Mouse (Mus musculus): ENCODE measurements around the gene Pakap.

The Pakap gene

DNA sequence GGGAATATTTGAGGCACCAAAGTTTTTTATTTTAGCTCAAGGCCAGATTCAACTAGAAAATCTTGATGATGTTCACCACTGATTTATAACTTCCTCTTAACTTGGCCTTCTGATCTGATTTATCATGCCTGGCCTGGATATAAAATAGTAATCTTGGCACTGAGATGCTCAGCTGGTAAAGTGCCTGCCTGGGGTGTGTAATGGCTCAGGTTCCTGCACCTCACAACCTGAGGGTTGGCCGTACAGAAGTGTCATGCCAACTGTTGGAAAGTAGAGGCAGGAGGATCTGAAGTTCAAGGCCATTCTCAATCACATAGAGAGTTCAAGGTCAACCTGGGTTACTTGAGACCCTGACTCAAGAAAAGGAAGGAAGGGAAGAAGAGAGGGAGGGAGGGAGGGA lies 57.3 kb downstream of the Pakap start:
- DNase-seq (ENCODE audit: low read depth), result no peak

DNA sequence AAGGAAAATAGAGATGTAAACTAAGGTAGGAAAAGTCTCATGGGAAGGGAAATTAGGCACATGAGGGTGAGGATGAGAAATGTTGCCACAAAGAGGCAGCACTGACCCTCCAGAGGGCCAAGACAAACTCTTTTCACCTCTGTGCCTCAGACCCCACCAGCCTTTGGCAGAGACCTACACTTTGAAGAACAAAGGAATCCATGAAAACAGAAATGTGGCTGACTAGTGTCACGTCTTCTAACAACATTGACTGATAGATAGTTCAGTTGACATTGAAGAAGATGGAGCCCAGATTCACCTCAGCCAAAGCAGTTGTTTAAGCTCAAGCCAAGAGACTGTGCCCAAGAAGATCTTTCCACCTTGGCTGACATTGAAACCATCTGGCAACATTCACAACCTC lies 57.8 kb downstream of the Pakap start:
- no peak for DNase-seq (ENCODE audit: low read depth)

DNA sequence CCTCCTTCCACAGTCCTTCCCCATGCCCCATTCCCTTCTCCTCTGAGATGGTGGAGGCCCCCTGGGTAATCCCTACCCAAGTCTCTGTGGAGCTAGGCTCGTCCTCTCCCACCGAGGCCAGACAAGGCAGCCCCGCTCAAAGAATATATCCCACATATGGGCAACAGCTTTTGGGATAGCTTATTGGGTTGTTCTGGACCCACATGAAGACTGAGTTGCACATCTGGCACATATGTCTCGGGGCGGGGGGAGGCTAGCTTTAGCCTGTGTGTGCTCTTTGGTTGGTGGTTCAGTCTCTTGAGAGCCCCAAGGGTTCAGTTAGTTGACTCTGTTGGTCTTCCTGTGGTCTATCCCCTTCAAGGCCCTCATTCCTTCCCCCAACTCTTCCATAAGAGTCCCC lies 58.9 kb downstream of the Pakap start:
- no peak for DNase-seq (ENCODE audit: low read depth)

DNA sequence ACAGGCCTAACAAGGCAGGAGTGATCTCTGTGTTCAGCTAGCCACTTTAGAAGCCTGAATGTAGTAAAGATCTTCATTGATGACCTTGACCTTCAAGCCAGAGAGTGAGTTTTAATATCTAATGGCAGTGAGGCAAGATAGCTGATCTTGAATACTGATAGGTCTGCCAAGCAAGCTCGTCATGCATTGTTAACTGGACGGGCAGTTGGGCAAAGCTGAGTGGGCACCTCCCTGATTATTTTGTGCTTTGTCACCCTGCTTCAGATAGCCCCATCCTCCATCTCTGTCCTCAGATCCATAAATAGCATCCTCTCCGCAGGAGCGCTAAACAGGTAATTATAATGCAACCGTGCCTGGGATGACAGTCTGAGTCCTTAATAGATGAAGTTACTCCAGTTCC lies 64.4 kb downstream of the Pakap start:
- DNase-seq (ENCODE audit: low read depth), result no peak

DNA sequence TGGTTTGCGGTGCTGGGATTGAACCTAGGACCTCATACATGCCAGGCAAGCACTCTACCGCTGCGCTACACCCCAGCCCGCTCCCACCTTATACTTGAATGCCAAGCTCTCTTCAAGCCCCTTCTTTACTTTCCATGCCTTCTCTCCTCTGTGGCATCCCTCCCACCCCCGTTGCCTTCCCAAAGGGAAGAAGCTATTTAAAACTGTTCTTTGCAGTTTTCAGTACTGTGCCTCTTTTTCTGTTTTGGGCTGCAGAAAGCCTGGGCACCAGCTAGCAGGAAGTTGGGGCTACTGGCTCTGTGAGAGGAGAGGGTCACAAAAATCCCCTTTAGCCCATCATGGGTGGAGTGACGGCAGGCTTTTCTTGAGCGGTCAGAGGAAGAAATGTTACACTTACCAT lies 65.1 kb downstream of the Pakap start:
- DNase-seq (ENCODE audit: low read depth), result no peak

DNA sequence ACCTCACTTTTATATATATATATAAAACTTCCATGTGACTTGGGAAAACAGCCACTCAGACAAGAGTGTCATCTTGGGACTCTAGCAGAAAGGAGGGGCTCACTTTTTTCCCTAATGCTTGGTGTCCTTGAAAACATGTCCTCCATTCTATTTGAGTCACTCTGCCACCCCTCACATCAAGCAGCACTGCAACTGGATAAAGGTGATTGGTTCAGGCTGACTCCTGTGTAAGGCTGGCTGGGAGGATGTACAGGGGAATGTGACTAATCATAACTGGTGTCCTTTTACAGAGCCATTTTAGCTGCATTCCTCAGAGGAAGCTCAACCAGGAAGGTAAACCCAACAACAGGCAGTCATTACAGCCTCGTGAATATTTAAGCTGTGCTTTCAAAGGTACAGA lies 67.0 kb downstream of the Pakap start:
- DNase-seq (ENCODE audit: low read depth), result no peak

DNA sequence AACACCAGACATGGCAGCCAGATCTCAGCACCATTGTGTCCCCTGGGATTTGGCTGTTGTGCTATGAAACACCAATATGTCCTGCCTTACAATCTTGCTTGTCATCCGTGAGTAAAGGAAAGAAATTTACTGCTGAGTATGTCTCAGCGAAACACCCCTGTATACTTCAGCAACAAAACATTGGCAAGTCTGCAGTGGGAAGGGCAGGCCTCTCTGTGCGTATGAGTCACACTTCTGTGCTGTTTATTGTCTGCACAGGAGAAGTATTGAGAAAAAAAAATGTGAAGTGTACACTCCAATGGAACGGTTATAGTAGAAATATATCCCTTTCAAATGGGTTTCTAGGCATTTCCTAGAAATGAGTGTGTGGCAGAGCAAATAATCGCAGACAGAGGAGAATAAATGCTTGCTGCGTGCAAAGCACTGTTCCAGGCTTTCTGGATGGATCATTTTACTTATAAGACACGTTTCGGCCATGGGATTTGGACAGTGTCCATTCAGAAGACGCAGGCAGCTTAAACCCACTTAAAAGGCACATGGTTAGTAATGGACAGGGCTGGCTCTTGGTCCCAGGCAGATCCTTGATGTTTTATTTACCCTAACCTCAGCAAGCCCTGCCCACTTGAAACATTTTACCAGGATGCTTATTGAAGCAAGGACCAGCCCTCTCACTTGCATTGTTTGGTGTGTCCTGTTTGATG lies 69.0 kb downstream of the Pakap start:
- no peak for DNase-seq (ENCODE audit: low read depth)

DNA sequence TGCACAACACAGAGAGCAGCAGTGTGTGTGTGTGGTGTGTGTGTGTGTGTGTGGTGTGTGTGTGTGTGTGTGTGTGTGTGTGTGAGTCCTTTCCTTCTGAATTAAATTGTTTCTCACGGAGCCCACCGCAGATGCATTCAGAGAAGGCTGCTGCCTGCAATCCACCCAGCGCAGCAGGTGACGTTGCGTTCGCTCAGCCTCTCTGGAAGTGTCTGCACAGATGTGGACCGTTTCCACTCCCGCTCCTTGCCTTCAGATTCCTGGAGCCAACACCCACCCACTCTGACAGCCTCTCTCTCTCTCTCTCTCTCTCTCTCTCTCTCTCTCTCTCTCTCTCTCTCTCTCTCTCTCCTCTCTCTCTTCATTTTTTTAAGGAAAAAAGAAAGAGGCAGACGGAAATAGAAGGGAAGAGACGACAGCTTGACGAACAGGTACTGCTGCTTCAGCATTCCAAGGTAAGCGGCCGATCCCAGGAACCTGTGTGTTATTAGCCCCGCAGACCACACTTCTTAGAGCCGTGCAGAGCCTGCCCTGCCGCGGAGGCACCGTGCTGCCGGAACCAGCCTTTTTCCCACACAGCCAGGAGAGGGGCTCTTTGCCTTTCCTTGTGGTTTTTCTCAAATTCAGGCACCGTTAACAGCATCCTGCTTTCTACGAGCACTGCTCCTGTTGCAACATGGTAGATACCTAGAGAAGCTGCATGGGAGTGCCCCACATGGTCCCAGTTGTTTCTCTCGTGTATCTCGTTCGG lies 69.8 kb downstream of the Pakap start:
- DNase-seq (ENCODE audit: low read depth), result no peak

DNA sequence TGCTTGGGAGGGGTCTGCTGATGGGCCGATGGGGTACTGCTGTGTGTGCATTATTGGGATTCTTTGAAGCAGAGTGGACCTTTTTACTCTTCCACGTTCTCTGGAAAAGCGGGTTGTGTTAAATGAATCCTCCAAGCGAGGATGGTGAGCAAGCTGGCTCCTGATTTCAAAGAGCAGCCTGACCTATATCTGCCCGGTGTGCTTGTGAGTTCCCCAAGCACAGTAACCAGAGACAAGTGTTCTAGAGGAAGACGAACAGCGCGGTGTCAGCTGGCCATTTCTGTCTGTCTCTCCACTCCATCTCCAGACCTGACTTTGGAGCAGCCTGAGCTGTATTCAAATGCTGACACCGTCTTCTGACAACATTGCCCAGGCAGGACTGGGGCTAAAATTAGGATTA lies 71.0 kb downstream of the Pakap start:
- DNase-seq (ENCODE audit: low read depth), result no peak

DNA sequence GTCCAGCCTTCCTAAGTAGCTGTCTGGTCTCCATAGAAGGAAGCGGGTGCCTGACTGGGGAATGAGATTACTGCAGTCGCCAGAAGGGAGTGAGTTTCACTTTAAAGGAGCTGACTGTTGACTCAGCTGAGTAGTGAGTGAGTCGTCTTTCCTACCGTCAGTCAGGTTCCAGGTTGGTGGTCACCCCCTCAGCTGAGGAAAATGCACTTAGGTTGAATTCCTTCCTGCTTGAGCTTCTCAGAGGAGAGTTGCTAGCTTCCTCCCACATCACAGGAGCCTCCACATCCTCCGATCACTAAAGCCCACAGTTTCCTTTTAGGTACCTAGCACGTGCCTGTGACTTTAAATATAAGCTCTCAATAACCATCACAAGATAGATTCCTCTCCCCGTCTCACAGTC lies 72.2 kb downstream of the Pakap start:
- no peak for DNase-seq (ENCODE audit: low read depth)

DNA sequence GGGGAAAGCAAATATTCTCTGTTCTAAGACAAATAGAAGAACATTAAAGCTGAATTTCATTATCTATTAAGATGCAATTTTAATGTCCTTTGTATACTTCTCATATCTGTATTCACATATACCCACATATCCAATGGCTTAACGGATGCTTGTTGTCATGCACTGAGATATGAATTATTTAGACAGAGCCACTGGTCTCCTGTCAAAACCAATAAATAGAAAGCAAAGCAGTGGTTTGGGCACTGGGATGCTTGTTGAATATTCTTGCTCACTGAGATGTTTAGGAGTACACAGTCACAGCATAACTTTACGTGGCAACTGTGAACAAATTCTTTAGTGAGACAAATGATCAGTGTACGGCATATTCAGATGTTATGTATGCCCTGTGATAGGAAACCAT lies 73.0 kb downstream of the Pakap start:
- DNase-seq (ENCODE audit: low read depth), result no peak

DNA sequence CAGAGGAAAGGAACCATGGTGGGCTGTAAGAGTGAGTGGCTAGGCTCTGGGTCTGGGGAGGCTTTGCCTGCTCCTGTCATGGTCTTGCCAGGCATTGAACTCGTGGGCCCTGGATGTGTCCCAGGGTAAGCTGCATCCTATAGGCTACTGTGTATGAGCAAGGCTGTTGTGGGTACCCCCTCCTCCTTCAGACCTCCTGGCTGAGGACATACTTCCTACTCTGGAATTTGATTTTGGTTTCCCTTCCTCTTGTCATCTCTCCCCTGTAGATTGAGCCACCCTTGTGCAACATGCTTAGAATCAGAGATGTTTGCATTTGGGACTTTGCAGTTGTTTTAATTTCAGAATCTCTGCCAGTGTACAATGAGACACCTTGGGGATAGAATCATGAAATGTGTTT lies 83.0 kb downstream of the Pakap start:
- no peak for DNase-seq (ENCODE audit: low read depth)

DNA sequence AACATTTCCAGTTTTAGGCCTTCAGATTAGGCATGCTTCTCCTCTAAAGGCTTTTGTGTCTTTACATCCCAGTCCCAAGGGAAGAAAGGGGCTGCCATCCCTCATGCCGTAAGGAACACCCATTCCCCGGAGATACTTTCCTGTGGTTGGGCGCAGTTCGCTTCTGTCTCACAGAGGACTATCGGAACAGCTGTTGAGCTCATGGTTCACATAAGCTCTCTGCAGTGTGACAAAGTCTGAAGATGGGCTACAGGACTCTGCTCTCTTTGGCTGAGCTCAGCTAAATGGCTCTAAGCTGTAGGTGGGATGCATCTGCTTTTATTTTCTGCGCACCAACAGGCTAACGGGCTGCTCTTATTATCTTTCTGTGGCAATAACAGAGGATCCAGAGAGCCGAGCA lies 83.6 kb downstream of the Pakap start:
- DNase-seq (ENCODE audit: low read depth), result no peak

DNA sequence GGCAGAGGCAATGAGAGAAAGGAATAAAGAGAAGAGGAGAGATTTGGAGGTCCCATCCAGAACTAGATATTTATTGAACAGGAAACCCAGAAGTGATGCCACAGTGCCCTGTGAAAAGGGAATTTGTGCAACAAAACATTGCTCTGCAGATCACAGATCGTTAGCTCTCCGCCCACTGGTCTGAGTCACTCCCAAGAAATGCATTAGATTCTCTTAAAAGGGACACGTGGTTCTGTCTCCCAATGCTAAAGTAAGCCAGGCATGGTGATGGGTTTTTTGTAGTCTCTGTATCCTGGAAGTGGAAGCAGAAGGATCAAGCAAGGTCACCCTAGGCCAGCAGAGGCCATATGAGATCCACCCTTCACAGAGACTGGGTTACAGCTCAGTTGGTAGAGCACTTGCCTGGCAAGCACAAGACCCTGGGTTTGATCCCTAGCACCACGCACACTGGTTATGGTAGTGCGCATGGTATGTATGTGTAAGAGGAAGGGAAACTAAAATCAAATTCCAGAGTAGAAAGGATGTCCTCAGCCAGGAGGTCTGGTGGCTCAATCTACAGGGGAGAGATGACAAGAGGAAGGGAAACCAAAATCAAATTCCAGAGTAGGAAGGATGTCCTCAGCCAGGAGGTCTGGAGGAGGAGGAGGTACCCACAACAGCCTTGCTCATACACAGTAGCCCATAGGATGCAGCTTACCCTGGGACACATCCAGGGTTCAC lies 84.4 kb downstream of the Pakap start:
- DNase-seq (ENCODE audit: low read depth), result no peak

DNA sequence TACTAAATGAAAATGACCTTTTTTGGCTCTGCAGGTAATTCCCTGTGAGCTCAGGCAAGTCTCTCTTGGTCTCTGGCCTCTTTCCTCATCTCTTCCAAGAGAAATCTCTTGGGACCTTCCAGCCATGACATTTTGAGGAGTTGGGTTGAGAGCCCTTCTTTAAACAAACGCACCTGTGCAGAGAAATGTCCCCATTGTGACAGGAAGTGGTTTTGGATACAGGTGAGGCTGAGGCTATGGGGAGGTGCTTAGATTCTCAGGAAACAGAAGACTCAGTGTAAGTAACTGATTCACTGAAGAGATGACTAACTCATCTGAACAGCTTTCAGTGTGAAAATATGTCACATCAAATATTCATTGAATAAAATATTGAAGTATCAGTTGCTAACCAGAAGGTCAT lies 88.0 kb downstream of the Pakap start:
- no peak for DNase-seq (ENCODE audit: low read depth)

DNA sequence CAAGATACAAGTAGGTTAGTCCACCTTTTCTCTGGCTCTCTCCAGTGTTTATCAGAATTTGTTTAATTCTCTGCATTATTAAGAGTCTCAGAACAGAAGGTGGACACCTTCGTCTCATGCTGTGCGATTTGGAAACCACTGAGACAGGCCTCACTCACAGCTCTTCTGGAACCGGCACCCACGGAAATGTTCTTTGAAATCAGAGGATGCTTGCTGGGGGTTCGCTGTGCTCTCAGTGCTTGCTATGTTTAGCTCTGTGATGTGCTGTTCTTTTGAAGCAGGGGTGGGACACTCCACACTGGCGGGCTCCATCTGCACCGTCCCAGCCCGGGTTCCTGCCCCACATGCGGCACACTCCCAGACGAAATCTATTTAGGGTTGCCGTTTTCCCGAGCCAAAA lies 88.4 kb downstream of the Pakap start:
- no peak for DNase-seq (ENCODE audit: low read depth)

DNA sequence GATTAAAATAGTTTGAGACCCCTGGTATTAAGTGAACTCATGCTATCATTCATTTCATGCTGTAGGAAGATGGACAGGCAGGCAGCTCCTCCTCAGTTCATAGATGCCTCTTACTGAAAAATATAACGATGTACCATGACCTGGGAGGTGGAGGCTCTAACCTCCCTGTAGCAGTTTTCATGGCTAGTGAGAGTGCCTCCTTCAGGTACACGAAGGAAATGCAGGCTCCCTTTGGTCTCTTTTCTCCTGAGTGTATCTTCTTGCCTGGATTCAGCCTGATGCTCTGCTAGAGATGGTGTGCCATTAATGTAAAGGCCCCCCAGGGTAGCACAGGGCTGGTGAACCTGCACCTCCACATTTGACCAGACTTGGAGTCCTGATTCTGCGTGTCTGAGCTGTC lies 88.9 kb downstream of the Pakap start:
- no peak for DNase-seq (ENCODE audit: low read depth)

DNA sequence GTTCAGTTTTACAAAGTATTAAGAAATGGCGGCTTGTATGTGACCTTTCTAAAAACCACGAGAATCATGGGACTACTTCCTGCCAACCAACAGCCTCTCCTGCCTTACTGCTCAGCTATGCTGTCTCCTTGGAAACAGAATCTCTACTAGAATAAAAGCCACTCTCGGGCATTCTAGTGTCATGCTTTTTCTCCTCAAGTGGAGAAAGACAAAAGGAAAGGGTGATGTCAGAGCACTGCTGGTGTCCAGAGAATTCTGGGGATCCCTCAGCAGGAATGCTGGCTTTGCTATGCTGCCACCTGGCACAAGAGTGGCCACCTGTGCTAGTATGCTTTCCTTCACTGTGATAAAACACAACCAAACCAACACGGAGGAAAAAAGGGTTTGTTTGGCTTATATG lies 92.5 kb downstream of the Pakap start:
- DNase-seq (ENCODE audit: low read depth), result no peak

DNA sequence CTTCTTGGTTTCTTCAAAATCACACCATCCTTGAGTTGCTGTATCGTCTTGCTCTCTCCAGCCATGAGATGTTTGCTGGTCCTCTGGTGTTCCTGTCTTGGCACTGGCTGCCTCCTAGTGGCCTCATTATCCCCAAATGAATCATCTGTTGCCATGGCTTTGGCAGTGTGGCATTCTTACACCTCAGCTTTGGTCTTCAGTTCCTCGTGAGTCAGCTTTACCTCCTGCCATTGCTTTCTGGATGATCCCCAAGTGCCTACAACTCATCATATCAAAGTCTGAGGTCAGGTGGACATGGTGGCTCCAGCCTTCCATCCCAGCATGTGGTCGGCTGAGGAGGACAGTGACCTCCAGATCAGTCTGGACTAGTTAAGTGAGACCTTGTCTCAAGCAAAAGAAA lies 98.1 kb downstream of the Pakap start:
- DNase-seq (ENCODE audit: low read depth), result no peak

DNA sequence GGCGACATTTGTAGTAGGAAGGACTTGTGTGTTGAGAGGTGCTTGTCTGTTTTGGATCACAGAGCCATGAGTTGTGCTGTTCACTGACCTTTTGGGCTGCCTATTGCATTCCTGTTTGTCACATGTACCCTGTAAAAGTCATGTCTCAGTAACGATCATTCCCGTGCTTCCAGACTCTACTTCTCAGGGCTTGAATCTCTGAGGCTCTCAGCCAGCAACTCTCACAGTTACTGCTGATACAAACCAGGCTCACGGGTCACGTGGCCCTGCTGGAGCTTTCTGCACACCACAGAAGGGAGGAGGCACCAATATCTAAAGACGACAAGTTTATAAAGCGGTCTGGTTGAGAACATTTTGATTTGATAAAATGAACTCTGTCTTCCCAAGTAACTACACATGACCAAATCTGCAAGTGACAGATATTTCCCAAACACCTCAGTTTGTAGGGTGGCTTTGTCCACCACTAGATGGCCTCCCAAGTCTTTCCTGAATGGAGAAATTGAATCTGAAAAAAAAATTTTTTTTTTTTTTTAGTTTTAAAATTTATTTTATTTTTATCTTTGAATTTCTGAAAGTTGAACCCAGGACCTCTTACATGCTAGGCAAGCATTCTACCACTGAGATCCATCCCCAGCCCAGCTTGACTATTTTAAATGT lies 103.0 kb downstream of the Pakap start:
- no peak for DNase-seq (ENCODE audit: low read depth)

DNA sequence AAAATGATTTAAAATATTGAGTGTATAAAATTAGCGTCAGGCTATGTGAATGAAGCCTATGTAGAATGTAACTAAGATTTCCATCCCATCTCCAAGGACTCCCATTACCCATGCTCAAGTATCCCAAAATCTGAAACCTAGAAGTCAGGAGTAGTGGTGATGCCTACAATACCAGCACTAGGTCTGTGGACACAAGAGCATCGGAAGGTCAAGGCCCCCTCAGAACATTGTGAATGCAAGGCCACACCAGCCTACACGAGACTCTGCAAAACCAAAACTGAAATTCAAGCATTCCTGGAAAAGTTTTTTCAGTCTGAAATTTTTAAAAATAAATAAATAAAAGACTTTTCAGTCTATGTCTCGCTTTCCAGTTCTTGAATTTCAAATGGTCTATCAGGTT lies 104.6 kb downstream of the Pakap start:
- no peak for DNase-seq (ENCODE audit: low read depth)

DNA sequence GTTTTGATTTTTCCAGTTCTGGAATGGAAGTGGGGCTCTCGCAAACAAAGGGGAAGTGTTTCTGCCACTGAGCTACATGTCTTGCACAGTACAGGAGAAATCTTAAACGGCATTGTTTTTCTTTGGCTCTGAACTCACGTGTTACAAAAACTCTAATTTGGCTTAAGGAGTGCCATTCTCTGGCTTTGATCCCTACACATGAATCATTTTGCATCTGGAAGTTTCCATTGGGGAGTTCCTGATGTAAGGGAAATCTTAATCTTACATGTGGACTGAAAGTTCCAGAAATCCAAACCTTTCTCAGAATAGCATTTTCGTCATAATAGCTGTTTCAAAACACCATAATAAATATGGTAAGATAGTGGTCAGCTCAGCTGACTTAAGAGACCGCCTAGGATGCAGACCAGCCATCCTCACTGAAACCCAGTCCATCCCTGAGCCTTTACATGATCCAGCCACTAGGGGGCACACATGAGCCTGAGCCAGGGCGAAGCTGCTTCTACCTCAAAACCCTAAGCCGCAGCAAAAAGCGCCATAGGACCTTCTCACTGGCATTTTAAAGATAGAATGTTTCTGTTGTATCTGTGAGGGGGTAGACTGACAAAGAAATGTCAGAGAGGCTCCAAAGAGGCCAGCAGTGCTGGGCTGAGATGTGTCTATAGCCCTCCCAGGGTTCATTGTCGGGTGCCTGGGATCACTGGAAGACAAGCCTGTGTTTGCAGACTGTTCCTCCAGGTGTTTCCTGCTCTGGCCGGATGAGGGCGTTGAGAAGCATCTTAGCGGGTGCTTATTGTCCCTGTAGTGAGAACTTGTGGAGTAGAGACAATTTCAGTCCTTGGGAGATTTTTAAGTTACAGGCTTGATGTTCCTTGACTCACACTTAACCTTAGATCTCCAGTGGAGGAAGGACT lies 105.3 kb downstream of the Pakap start:
- DNase-seq (ENCODE audit: low read depth), result peak; percentile 82
